25 mouse cellular contexts compared by ENCODE assay signal in genomic region chr1:184487409-184487808, GRCm38 (mm10).
DNase-seq lines count a peak whose midpoint lies in the region; ATAC-seq lines count a peak whose summit lies in the region.
"Had no signal": no experiment of that assay in that cellular context is flagged by ENCODE, and none has a peak within 500 bp of the region (broad histone marks: within the 10 kb centered on the region; RNA-seq: fewer than 3 reads in every experiment).

No protein-coding gene starts in this region.

- no peaks in the 10 kb centered on the region for H3K36me3 ChIP-seq in hindbrain, embryonic 12.5 days
- no peaks in the 10 kb centered on the region for H3K36me3 ChIP-seq in hindbrain, embryonic 16.5 days (ENCODE audit: control insufficient read depth, insufficient read depth, low read length)
- H3K36me3 ChIP-seq in neural tube, embryonic 11.5 days (ENCODE audit: control insufficient read depth, insufficient read depth, low read length), result no peaks in the 10 kb centered on the region
- no peaks in the 10 kb centered on the region for H3K36me3 ChIP-seq in forebrain, embryonic 15.5 days
- H3K36me3 ChIP-seq: heart, embryonic 12.5 days; intestine, embryonic 15.5 days; liver, embryonic 15.5 days; lung, embryonic 15.5 days had no signal

- no peaks in the 10 kb centered on the region for H3K9me3 ChIP-seq in hindbrain, embryonic 12.5 days (replicated peaks)
- no peaks in the 10 kb centered on the region for H3K9me3 ChIP-seq in hindbrain, embryonic 16.5 days (ENCODE audit: control insufficient read depth, low read length)
- H3K9me3 ChIP-seq in neural tube, embryonic 11.5 days (ENCODE audit: control insufficient read depth, low read length), result no peaks in the 10 kb centered on the region
- no peaks in the 10 kb centered on the region for H3K9me3 ChIP-seq in forebrain, embryonic 15.5 days
- H3K9me3 ChIP-seq: heart, embryonic 12.5 days; intestine, embryonic 15.5 days; liver, embryonic 15.5 days; lung, embryonic 15.5 days had no signal

- H3K27me3 ChIP-seq in hindbrain, embryonic 12.5 days, result no peaks in the 10 kb centered on the region
- no peaks in the 10 kb centered on the region for H3K27me3 ChIP-seq in hindbrain, embryonic 16.5 days (replicated peaks; ENCODE audit: control insufficient read depth, insufficient read depth, low read length)
- 0 out of 2 replicates have a peak, but pooled peaks cover 7% of the 10 kb centered on the region for H3K27me3 ChIP-seq in neural tube, embryonic 11.5 days (ENCODE audit: control insufficient read depth, insufficient read depth, low read length)
- H3K27me3 ChIP-seq in forebrain, embryonic 15.5 days, result no peaks in the 10 kb centered on the region
- H3K27me3 ChIP-seq: heart, embryonic 12.5 days; intestine, embryonic 15.5 days; liver, embryonic 15.5 days had no signal

- intact Hi-C loops in gastrocnemius, postnatal 14 days (cut with DNase I; ENCODE audit: low total_unique reads), result no loop called here

- 28% methylated on average over 6 of the region's 6 CpGs for WGBS in hindbrain, embryonic 12.5 days
- WGBS in hindbrain, embryonic 16.5 days, result 33% methylated on average over 6 of the region's 6 CpGs
- WGBS in neural tube, embryonic 11.5 days, result 12% methylated on average over 6 of the region's 6 CpGs
- 39% methylated on average over 6 of the region's 6 CpGs for WGBS in forebrain, embryonic 15.5 days

- ATAC-seq in hindbrain, embryonic 12.5 days (ENCODE audit: low FRiP score), result 0 out of 2 replicates have a peak, but pooled peaks have one; percentile 50
- no peak for ATAC-seq in hindbrain, embryonic 16.5 days
- ATAC-seq in neural tube, embryonic 11.5 days (ENCODE audit: insufficient read depth, low FRiP score, low TSS enrichment), result peak; percentile 85
- no peak for ATAC-seq in forebrain, embryonic 15.5 days (replicated peaks)
- ATAC-seq: CD4-positive, CD25-positive, alpha-beta regulatory T cell, adult 4 months; forebrain, postnatal 0 days; intestine, embryonic 15.5 days had no signal

- peaks cover 5% of the 10 kb centered on the region for H3K4me1 ChIP-seq in hindbrain, embryonic 12.5 days
- no peaks in the 10 kb centered on the region for H3K4me1 ChIP-seq in hindbrain, embryonic 16.5 days (ENCODE audit: control insufficient read depth, insufficient read depth, low read depth, low read length)
- peaks cover 3% of the 10 kb centered on the region; the same call in 1 of the 2 replicates for H3K4me1 ChIP-seq in neural tube, embryonic 11.5 days (ENCODE audit: control insufficient read depth, insufficient read depth, low read length)
- no peaks in the 10 kb centered on the region for H3K4me1 ChIP-seq in forebrain, embryonic 15.5 days
- H3K4me1 ChIP-seq: intestine, embryonic 15.5 days; liver, embryonic 15.5 days; lung, embryonic 15.5 days had no signal

- H3K9ac ChIP-seq in hindbrain, embryonic 12.5 days, result no peak overlapping the region
- no peak overlapping the region for H3K9ac ChIP-seq in hindbrain, embryonic 16.5 days (ENCODE audit: low read depth, low read length)
- H3K9ac ChIP-seq in neural tube, embryonic 11.5 days (ENCODE audit: low read length), result no peak overlapping the region
- no peak overlapping the region for H3K9ac ChIP-seq in forebrain, embryonic 15.5 days (replicated peaks)
- H3K9ac ChIP-seq: forebrain, postnatal 0 days; heart, embryonic 12.5 days; hindbrain, embryonic 14.5 days; intestine, embryonic 15.5 days; liver, embryonic 15.5 days; lung, embryonic 15.5 days had no signal

- no peak overlapping the region for H3K4me2 ChIP-seq in hindbrain, embryonic 12.5 days (replicated peaks)
- no peak overlapping the region for H3K4me2 ChIP-seq in hindbrain, embryonic 16.5 days (ENCODE audit: low read length)
- H3K4me2 ChIP-seq in neural tube, embryonic 11.5 days (ENCODE audit: low read depth), result no peak overlapping the region
- H3K4me2 ChIP-seq in forebrain, embryonic 15.5 days (replicated peaks), result no peak overlapping the region
- H3K4me2 ChIP-seq: heart, embryonic 12.5 days; hindbrain, embryonic 14.5 days; intestine, embryonic 15.5 days; liver, embryonic 15.5 days; lung, embryonic 15.5 days had no signal

- DNase-seq in embryo, embryonic 10 days (ENCODE audit: low spot score), result peak; percentile 48
- DNase-seq in embryo, embryonic 9.5 days (ENCODE audit: extremely low spot score), result peak; percentile 8
- DNase-seq in neural tube, embryonic 11.5 days (ENCODE audit: low spot score), result peak; percentile 58
- no peak for DNase-seq in frontal cortex, postnatal 10 days (ENCODE audit: low spot score in 2 of 2)
- DNase-seq in gastrocnemius, postnatal 14 days, result no peak
- DNase-seq: adrenal gland, postnatal 25 days; cerebellum, adult 9-10 months; forebrain, postnatal 0 days; gastrocnemius, adult 2 months; heart, postnatal 10 days; left cerebral cortex, postnatal 4 days; liver; lung, postnatal 4 days; thymus, adult 18-20 months; thymus, postnatal 36 days had no signal

- H3K27ac ChIP-seq in hindbrain, embryonic 12.5 days, result no peak overlapping the region
- H3K27ac ChIP-seq in hindbrain, embryonic 16.5 days (ENCODE audit: low read depth, low read length), result no peak overlapping the region
- no peak overlapping the region for H3K27ac ChIP-seq in neural tube, embryonic 11.5 days (ENCODE audit: low read depth, low read length)
- no peak overlapping the region for H3K27ac ChIP-seq in forebrain, embryonic 15.5 days (replicated peaks)
- H3K27ac ChIP-seq: gastrocnemius, adult 2 months; hindbrain, embryonic 14.5 days; intestine, embryonic 15.5 days; left cerebral cortex, adult 2 months; liver, embryonic 15.5 days; lung, embryonic 15.5 days had no signal

- H3K4me3 ChIP-seq in hindbrain, embryonic 12.5 days, result no peak overlapping the region
- H3K4me3 ChIP-seq in hindbrain, embryonic 16.5 days (ENCODE audit: low read length), result no peak overlapping the region
- no peak overlapping the region for H3K4me3 ChIP-seq in neural tube, embryonic 11.5 days (ENCODE audit: low read depth, low read length)
- no peak overlapping the region for H3K4me3 ChIP-seq in forebrain, embryonic 15.5 days
- H3K4me3 ChIP-seq: gastrocnemius, adult 2 months; heart, embryonic 12.5 days; intestine, embryonic 15.5 days; left cerebral cortex, adult 2 months; liver, embryonic 15.5 days; lung, embryonic 15.5 days had no signal

Comparison
In these comparisons a context has a peak if more than half of its experiments do, and no peak if none do; other contexts are left out.
1. ATAC-seq: peak in hindbrain, embryonic 12.5 days (single experiment) and neural tube, embryonic 11.5 days (single experiment); none in hindbrain, embryonic 16.5 days (single experiment) and forebrain, embryonic 15.5 days (single experiment).
2. DNase-seq: peak in embryo, embryonic 10 days (single experiment), embryo, embryonic 9.5 days (single experiment) and neural tube, embryonic 11.5 days (single experiment); none in frontal cortex, postnatal 10 days (0 of 2) and gastrocnemius, postnatal 14 days (single experiment).